Mouse (Mus musculus) olfactory bulb, adult 2 months (tissue): ENCODE data around the gene Tpst2.

Source experiments
- CTCF ChIP-seq: fragments of 200-500 bp; IDR thresholded peaks from 2 replicates; pipeline ENCODE4 v1.5.1; 2012; ENCODE audit warnings: low read depth, mild to moderate bottlenecking, low read length, moderate library complexity; ENCODE audit not compliant: insufficient read depth
- POLR2A ChIP-seq: fragments of 200-500 bp; IDR thresholded peaks from 2 replicates; pipeline ENCODE4 v1.6.1; 2012; ENCODE audit warnings: mild to moderate bottlenecking, low read depth, low read length, moderate library complexity; ENCODE audit not compliant: insufficient read depth

- TF ChIP-seq CTCF (no peak), POLR2A (no peak)
Observed at GRCm38 (mm10) chr5:112320936-112321335, 44.4 kb downstream of the Tpst2 start.
